22 mouse cellular contexts compared by ENCODE assay signal in genomic region chr1:104804746-104805145, GRCm38 (mm10). TPM values are rescaled to one million over a fixed set of nuclear protein-coding genes. Genes with fewer than 3 reads are reported as not detected.
DNase-seq lines count a peak whose midpoint lies in the region; ATAC-seq and TF ChIP-seq lines count a peak whose summit lies in the region.
"Had no signal": no experiment of that assay in that cellular context is flagged by ENCODE, and none has a peak within 500 bp of the region (broad histone marks: within the 10 kb centered on the region; RNA-seq: fewer than 3 reads in every experiment).

No protein-coding gene starts in this region.

- no peak overlapping the region for H3K4me3 ChIP-seq in G1E (ENCODE audit: low read depth, low read length)
- H3K4me3 ChIP-seq: forebrain, embryonic 10.5 days; forebrain, embryonic 13.5 days; gastrocnemius, adult 2 months; hindbrain, embryonic 12.5 days; hindbrain, embryonic 15.5 days had no signal

- H3K4me1 ChIP-seq in G1E (ENCODE audit: insufficient read depth, low read depth, low read length): no peaks in the 10 kb centered on the region
- H3K4me1 ChIP-seq: hindbrain, embryonic 12.5 days; hindbrain, embryonic 15.5 days had no signal

- peaks cover 22% of the 10 kb centered on the region for H3K9me3 ChIP-seq in G1E (replicated peaks)
- H3K9me3 ChIP-seq: forebrain, embryonic 10.5 days; forebrain, embryonic 13.5 days; hindbrain, embryonic 12.5 days; hindbrain, embryonic 15.5 days had no signal

- no peaks in the 10 kb centered on the region for H3K36me3 ChIP-seq in G1E (replicated peaks)
- H3K36me3 ChIP-seq: forebrain, embryonic 10.5 days; hindbrain, embryonic 12.5 days; hindbrain, embryonic 15.5 days had no signal

- no peak for TF ChIP-seq CTCF in G1E (IDR thresholded peaks at IDR 0.05; ENCODE audit: low read depth, low read length)

- DNase-seq in frontal cortex, postnatal 25 days (ENCODE audit: low spot score in 2 of 2): no peak
- peak; percentile 52 to 59 for DNase-seq in right cerebral cortex, postnatal 10 days (ENCODE audit: low spot score in 2 of 2)
- DNase-seq in right cerebral cortex, postnatal 4 days: no peak
- DNase-seq in G1E (ENCODE audit: low spot score) (no peak), adipocyte (ENCODE audit: low spot score) (no peak)
- DNase-seq: adrenal gland, adult 2 months; adrenal gland, postnatal 14 days; cerebellum, adult 11-12 months; cerebellum, adult 8-10 months; cerebellum, postnatal 10 days; cerebellum, postnatal 36 days; gastrocnemius, adult 2 months; gastrocnemius, postnatal 14 days; heart, adult 11 months had no signal

- peak; percentile 90 for ATAC-seq in frontal cortex, adult (ENCODE audit: low TSS enrichment)
- peak; percentile 0; the same call in 1 of the 2 replicates for ATAC-seq in G1E (ENCODE audit: extremely low read depth, insufficient number of reproducible peaks, low FRiP score, poor library complexity, severe bottlenecking)
- ATAC-seq: forebrain, embryonic 13.5 days; forebrain, embryonic 16.5 days; Patski had no signal

- H3K27me3 ChIP-seq in G1E (ENCODE audit: insufficient read depth, low read length): no peaks in the 10 kb centered on the region
- H3K27me3 ChIP-seq: forebrain, embryonic 13.5 days; hindbrain, embryonic 12.5 days; hindbrain, embryonic 15.5 days; Patski had no signal

RNA-seq across cellular contexts. Expression of gene Cdh20, which starts 36.4 kb away (rescaled TPM):
- total RNA-seq in G1E (2014; fragmentation: Nextera tagmentation): not detected in 2 replicates
- 0.05 and 0.06 TPM in 2 replicates for total RNA-seq in G1E (2017)
- not detected in 2 replicates for polyA plus RNA-seq in G1E (2012)
- total RNA-seq: hematopoietic stem cell, adult 5-6 weeks had no signal
- polyA plus RNA-seq: Patski had no signal

Comparison
In these comparisons a context has a peak if more than half of its experiments do, and no peak if none do; other contexts are left out.
1. DNase-seq: peak in right cerebral cortex, postnatal 10 days (2 of 2); none in frontal cortex, postnatal 25 days (0 of 2), right cerebral cortex, postnatal 4 days (single experiment), G1E (single experiment) and adipocyte (single experiment).